Mouse (Mus musculus) neural tube, embryonic 15.5 days (tissue): ENCODE data around the gene Slc38a1. TPM values are rescaled to one million over a fixed set of nuclear protein-coding genes. Genes with fewer than 3 reads are reported as not detected.

Experiments used
- ATAC-seq: fragments of 200-750 bp; cut with Nextera tagmentation; 2 replicates; pipeline ENCODE4 v1.8.0; 2017; ENCODE audit warnings: mild to moderate bottlenecking, moderate TSS enrichment, moderate library complexity; ENCODE audit not compliant: low FRiP score
- H3K27ac ChIP-seq: fragments of 300-500 bp; sonication (generic); replicated peaks from 2 replicates; pipeline ENCODE4 v1.5.1; 2015; ENCODE audit warnings: mild to moderate bottlenecking, inconsistent platforms
- H3K27me3 ChIP-seq: fragments of 300-500 bp; sonication (generic); replicated peaks from 2 replicates; pipeline ENCODE4 v1.6.1; 2015; ENCODE audit warnings: inconsistent platforms
- H3K36me3 ChIP-seq: fragments of 300-500 bp; sonication (generic); 2 replicates; pipeline ENCODE4 v1.6.1; 2015; ENCODE audit warnings: inconsistent platforms
- H3K4me1 ChIP-seq: fragments of 300-500 bp; sonication (generic); 2 replicates; pipeline ENCODE4 v1.6.1; 2015; ENCODE audit warnings: inconsistent platforms
- H3K4me2 ChIP-seq: fragments of 300-500 bp; sonication (generic); 2 replicates; pipeline ENCODE4 v1.6.1; 2015; ENCODE audit warnings: inconsistent platforms, mild to moderate bottlenecking, moderate library complexity
- H3K4me3 ChIP-seq: fragments of 300-500 bp; sonication (generic); replicated peaks from 2 replicates; pipeline ENCODE4 v1.5.1; 2015; ENCODE audit warnings: mild to moderate bottlenecking, inconsistent platforms
- H3K9ac ChIP-seq: fragments of 300-500 bp; sonication (generic); replicated peaks from 2 replicates; pipeline ENCODE4 v1.6.1; 2015; ENCODE audit warnings: mild to moderate bottlenecking, inconsistent platforms
- H3K9me3 ChIP-seq: fragments of 300-500 bp; sonication (generic); replicated peaks from 2 replicates; pipeline ENCODE4 v1.6.1; 2016; ENCODE audit warnings: inconsistent platforms
- WGBS: fragments of 180-500 bp; shearing (Covaris S2); methylation state at CpG from one replicate; pipeline ENCODE4 v1.1.7; 2015; ENCODE audit warnings: mixed read lengths; 5-methylcytosine and 5-hydroxymethylcytosine counted together
- polyA plus RNA-seq: library from polyadenylated mRNA; unstranded; fragments of >200 nt; fragmentation: Nextera tagmentation; extraction: Ambion mirVana; gene quantifications from 2 replicates; pipeline ENCODE4 v1.2.1, GENCODE M21; 2015

The Slc38a1 gene
- polyA plus RNA-seq, 1 experiment from 2014 or later, result 134 TPM

DNA sequence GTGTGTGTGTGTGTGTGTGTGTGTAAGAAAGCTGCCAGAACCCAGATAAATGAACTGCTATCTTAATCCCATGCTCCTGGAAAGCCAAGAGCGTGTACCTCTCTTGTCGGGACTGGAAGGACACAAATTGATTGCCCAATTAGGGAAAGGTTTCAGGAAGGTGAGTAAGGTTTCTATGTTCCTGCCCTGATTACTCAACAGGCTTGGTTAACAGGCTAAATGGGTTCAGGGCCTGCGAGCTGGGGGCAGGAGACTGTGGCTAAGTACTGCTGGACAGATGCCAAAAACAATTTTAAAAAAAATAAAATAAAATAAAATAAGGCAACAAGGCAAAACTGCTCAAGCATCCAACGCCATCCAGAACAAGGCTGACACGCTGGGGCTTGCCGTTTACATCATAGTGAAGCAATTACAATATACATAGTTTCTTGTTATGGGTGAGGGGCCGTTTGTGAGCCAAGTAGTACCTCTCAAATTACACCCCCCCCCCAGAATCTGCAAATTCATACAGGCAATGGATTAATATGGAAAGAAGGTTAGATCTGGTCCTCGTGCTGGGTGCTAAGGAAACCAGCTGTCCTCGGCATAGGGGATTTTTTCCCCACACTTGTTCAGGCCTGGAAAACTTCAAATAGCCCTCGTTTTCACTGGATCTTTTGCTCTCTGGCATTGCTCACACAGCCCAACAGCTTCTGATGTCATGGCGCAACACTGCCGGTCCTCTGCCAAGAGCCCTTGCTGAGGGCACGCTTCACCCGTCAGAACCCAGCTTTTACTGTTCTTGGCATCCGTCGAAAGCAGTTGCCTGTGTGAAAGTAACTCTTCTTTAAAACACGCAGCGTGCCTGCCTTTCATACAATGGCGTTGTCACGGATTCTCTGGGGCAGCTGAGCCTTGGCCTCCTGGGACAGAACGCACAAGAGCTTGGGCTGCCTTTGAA lies 95.2 kb downstream of the Slc38a1 start:
- peak; percentile 75 for ATAC-seq
- no peak overlapping the region for H3K9ac ChIP-seq
- H3K36me3 ChIP-seq, result no peaks in the 10 kb centered on the region
- 37% methylated on average over 21 of the region's 21 CpGs for WGBS
- H3K27me3 ChIP-seq, result no peaks in the 10 kb centered on the region
- peak overlapping the region; percentile 60 for H3K27ac ChIP-seq
- peaks cover 15% of the 10 kb centered on the region for H3K4me1 ChIP-seq
- H3K9me3 ChIP-seq, result no peaks in the 10 kb centered on the region
- H3K4me3 ChIP-seq, result no peak overlapping the region
- no peak overlapping the region for H3K4me2 ChIP-seq

DNA sequence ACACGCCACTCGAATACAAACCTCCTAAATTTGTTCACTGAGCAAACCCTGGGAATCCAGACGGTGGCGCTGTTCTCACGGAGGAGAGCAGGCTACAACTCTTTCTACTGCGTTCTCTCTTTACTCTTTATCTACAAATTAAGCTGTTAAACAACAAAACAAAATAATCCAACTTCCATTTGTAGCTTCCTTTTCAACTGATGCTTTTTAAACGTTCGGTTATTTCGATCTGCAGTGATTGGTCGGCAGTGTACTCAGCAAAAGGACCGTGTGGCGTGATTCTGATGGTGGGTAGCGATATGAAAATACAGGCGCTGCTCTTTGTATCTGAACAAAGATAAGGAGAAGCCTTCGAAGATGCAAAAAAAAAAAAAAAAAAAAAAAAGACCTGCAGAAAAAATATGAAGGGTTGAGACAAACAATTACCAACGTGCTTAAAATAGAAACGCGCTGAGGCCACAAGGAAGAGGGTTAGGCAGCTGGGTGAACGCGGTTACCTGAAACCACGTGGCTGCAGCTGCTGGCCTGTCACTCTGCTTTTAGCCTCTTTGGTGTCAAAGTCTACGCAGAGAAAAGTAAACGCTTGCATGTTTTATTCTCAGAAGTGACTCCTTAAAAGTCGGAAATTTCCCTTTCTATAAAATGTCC lies 99.4 kb downstream of the Slc38a1 start:
- no peak; the same call in 1 of the 2 replicates for ATAC-seq
- Histone ChIP-seq H3K27ac (0 out of 2 replicates have a peak overlapping the region, but pooled peaks have one; percentile 24), H3K9ac (peak overlapping the region; percentile 41), H3K9me3 (no peaks in the 10 kb centered on the region), H3K27me3 (no peaks in the 10 kb centered on the region), H3K4me1 (peaks cover 11% of the 10 kb centered on the region), H3K36me3 (no peaks in the 10 kb centered on the region), H3K4me3 (peak overlapping the region; percentile 38), H3K4me2 (peak overlapping the region; percentile 61)
- 4% methylated on average over 24 of the region's 24 CpGs for WGBS

DNA sequence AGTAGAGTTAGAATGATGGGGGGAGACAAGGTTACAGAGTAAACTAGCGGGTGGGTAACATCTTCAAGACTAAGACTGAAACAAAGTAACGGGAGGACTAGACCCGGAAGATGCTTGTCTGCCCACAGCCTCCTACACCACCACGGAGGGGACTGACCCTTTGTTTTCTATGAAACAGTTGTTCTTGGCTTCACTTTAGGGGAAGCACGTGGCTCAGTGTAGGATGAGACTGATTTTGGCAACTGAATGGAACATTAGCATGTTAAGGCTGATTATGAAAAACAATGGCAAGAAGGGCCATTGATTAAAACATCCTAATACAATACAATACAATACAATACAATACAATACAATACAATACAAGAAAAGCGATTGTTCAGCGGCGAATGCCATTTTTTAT lies 100.6 kb downstream of the Slc38a1 start:
- WGBS, result 69% methylated on average over 8 of the region's 8 CpGs
- no peak for ATAC-seq

DNA sequence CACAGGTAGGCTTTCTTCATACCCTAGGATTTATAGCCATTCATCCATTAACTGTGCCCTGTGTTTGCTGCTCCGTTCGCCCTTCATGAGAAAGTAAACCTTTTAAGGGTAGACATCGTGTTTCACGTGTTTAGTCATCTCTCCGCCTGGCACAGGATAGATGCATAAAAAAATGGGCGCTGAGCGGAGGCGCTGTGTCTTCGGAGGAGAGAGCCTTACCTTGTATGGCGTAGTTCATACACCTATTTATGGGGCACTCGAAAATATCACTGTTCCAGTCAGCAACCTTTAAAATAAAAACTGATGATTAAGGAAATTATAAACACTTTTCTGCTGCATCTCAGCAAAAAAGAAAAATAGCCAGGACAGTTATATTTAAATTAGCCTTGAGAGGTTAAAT lies 105.4 kb downstream of the Slc38a1 start:
- no peak overlapping the region for H3K4me2 ChIP-seq
- no peak overlapping the region for H3K9ac ChIP-seq
- no peak for ATAC-seq
- H3K36me3 ChIP-seq, result no peaks in the 10 kb centered on the region
- H3K27ac ChIP-seq, result no peak overlapping the region
- no peaks in the 10 kb centered on the region for H3K9me3 ChIP-seq
- WGBS, result 91% methylated on average over 11 of the region's 11 CpGs
- H3K4me3 ChIP-seq, result no peak overlapping the region
- no peaks in the 10 kb centered on the region for H3K4me1 ChIP-seq
- H3K27me3 ChIP-seq, result no peaks in the 10 kb centered on the region

More for the DNA sequence above, 100.6 kb downstream of the Slc38a1 start:
- Histone ChIP-seq H3K27ac (no peak overlapping the region), H3K9me3 (no peaks in the 10 kb centered on the region), H3K36me3 (no peaks in the 10 kb centered on the region), H3K27me3 (no peaks in the 10 kb centered on the region), H3K4me3 (no peak overlapping the region), H3K4me1 (0 out of 2 replicates have a peak, but pooled peaks cover 2% of the 10 kb centered on the region), H3K9ac (no peak overlapping the region), H3K4me2 (no peak overlapping the region)

DNA sequence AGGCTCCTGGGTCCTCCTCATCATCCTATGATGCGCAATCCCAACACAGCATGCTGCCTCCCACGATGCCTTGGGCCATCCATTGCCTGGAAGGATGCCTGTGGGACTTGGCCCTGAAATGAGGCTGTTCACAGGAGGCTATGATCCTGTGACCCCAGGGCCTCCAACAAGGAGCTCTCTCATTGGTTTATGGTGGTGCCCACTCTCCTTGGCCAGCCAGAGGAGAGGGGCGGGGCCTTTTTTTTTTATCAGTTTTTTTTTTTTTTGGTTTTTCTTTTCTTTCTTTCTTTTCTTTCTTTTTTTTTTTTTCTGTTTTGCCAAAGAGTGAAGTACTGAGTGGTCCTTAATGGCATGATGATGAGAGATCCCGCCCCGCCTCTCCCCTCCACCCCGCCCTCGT lies 106.3 kb downstream of the Slc38a1 start:
- H3K4me3 ChIP-seq, result no peak overlapping the region
- no peak overlapping the region for H3K4me2 ChIP-seq
- H3K27ac ChIP-seq, result no peak overlapping the region
- WGBS, result 86% methylated on average over 7 of the region's 7 CpGs
- no peak for ATAC-seq
- no peaks in the 10 kb centered on the region for H3K4me1 ChIP-seq
- H3K27me3 ChIP-seq, result no peaks in the 10 kb centered on the region
- no peaks in the 10 kb centered on the region for H3K36me3 ChIP-seq
- H3K9me3 ChIP-seq, result no peaks in the 10 kb centered on the region
- H3K9ac ChIP-seq, result no peak overlapping the region

DNA sequence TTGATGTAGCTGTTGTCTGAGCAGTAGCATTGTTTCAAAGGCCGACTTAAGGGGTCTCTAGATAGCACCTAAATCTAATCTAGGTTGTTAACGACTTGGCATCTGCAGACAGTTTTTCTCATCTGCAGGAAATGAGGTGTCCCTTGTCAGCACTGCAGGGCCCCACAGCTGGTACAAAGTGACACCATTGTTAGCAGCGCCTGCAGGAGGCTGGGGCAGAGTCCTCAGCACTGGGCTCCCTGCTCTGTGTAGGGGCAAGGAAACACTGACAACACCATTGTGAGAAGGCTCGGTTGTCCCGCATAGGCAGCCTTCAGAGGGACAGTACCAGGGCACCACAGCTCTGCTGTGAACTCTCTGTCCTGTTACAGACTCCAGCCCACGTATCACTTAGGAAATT lies 115.0 kb downstream of the Slc38a1 start:
- WGBS, result 21% methylated on average over 6 of the region's 6 CpGs
- Histone ChIP-seq H3K9ac (no peak overlapping the region), H3K9me3 (no peaks in the 10 kb centered on the region), H3K27ac (peak overlapping the region; percentile 60), H3K36me3 (no peaks in the 10 kb centered on the region), H3K4me3 (no peak overlapping the region), H3K27me3 (no peaks in the 10 kb centered on the region), H3K4me2 (no peak overlapping the region), H3K4me1 (peaks cover 17% of the 10 kb centered on the region)
- 0 out of 2 replicates have a peak, but pooled peaks have one; percentile 41 for ATAC-seq

DNA sequence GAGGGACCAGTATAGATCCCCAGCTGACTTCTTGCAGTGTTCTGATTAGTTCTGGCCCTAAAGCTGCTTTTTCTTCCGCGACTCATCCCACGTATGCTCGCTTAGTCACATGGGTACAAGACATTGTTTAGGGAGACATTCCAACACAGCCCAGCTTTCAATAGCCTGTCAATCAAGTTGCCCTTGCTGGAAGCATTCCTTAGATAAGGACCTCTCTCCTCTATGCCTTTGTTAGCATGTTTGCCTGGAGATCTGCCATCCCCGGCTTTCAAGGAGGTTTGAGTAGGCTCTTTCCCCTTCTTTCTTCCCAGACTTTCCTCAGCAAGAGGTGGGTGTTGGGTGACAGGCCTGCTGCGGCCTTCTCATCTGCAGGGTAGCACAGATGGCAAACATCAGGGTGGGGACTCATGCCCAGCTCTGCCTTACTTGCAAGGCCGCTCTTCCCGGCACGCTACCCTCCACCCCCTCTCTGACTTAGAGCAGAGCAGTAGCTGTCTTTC lies 118.4 kb downstream of the Slc38a1 start:
- no peak overlapping the region for H3K27ac ChIP-seq

More for the DNA sequence above, 118.4 kb downstream of the Slc38a1 start:
- Histone ChIP-seq H3K4me3 (no peak overlapping the region), H3K36me3 (no peaks in the 10 kb centered on the region), H3K4me1 (peaks cover 17% of the 10 kb centered on the region), H3K9me3 (no peaks in the 10 kb centered on the region), H3K9ac (no peak overlapping the region), H3K27me3 (no peaks in the 10 kb centered on the region), H3K4me2 (no peak overlapping the region)
- no peak for ATAC-seq
- 52% methylated on average over 9 of the region's 9 CpGs for WGBS

Other genes with a start within 250 kb of the Slc38a1 start
- gene Scaf11, start 182.1 kb downstream of the Slc38a1 start, polyA plus RNA-seq, result 43.8 and 51.4 TPM in 2 replicates
- 89.3 and 93.9 TPM in 2 replicates for gene Slc38a2, start 56.8 kb upstream of the Slc38a1 start, polyA plus RNA-seq